Mouse (Mus musculus): ENCODE measurements at regions not wholly inside any gene's neighbourhood (a gene's known extent, or its start where the extent isn't known, plus 50 kb on each side); places are given as distances from the start of the nearest gene placed in this dataset.
A peak's percentile ranks its signal among the peaks of the same experiment; 100 is the strongest.
"Not testable (repeated sequence)": the region's sequence is repeated elsewhere in the genome, so short reads cannot be mapped to it uniquely, and the experiment has no call there.

- no peak for DNase-seq (ENCODE audit: low spot score in 2 of 2)
These were observed 2580.9 kb downstream of the Gm37988 start for GRCm38 (mm10) chr1:7388627-7389026.

GRCm38 (mm10) chr1:7393508-7393907 is 2585.8 kb downstream of the Gm37988 start:
- no peak for DNase-seq (ENCODE audit: low spot score in 2 of 2)

GRCm38 (mm10) chr1:7394161-7394560 is 2586.5 kb downstream of the Gm37988 start:
- no peak for DNase-seq (ENCODE audit: low spot score in 2 of 2)

GRCm38 (mm10) chr1:7395527-7395926 is 2587.8 kb downstream of the Gm37988 start:
- peak; percentile 18 to 26 for DNase-seq (ENCODE audit: low spot score in 2 of 2)

- peak; percentile 32 to 37 for DNase-seq (ENCODE audit: low spot score in 2 of 2)
These were observed 2589.4 kb downstream of the Gm37988 start for GRCm38 (mm10) chr1:7396867-7397806.

GRCm38 (mm10) chr1:7397807-7398446 is 2590.2 kb downstream of the Gm37988 start:
- peak; percentile 98 for DNase-seq (ENCODE audit: low spot score in 2 of 2)

- peak in 1 of 2 experiments; percentile 20 for DNase-seq (ENCODE audit: low spot score in 2 of 2)
These were observed 2591.1 kb downstream of the Gm37988 start for GRCm38 (mm10) chr1:7398678-7399218.

GRCm38 (mm10) chr1:7405651-7406050 is 2598.0 kb downstream of the Gm37988 start:
- not testable (repeated sequence) for DNase-seq (ENCODE audit: low spot score in 2 of 2)

GRCm38 (mm10) chr1:7414444-7414843 is 2606.8 kb downstream of the Gm37988 start:
- DNase-seq (ENCODE audit: low spot score in 2 of 2): no peak

GRCm38 (mm10) chr1:7451660-7452155 is 2644.0 kb downstream of the Gm37988 start:
- DNase-seq (ENCODE audit: low spot score in 2 of 2): no peak

- DNase-seq (ENCODE audit: low spot score in 2 of 2): no peak
These were observed 2647.2 kb downstream of the Gm37988 start for GRCm38 (mm10) chr1:7454931-7455330.

GRCm38 (mm10) chr1:7457895-7458294 is 2650.2 kb downstream of the Gm37988 start:
- DNase-seq (ENCODE audit: low spot score in 2 of 2): no peak

- DNase-seq (ENCODE audit: low spot score in 2 of 2): no peak
These were observed 2686.4 kb downstream of the Gm37988 start for GRCm38 (mm10) chr1:7494096-7494495.

- DNase-seq (ENCODE audit: low spot score in 2 of 2): no peak
These were observed 2691.3 kb downstream of the Gm37988 start for GRCm38 (mm10) chr1:7499042-7499441.

GRCm38 (mm10) chr1:7502363-7502762 is 2694.7 kb downstream of the Gm37988 start:
- DNase-seq (ENCODE audit: low spot score in 2 of 2): no peak

GRCm38 (mm10) chr1:7518791-7519190 is 2711.1 kb downstream of the Gm37988 start:
- DNase-seq (ENCODE audit: low spot score in 2 of 2): no peak

- DNase-seq (ENCODE audit: low spot score in 2 of 2): no peak
These were observed 2725.8 kb downstream of the Gm37988 start for GRCm38 (mm10) chr1:7533506-7533905.

- peak in 1 of 2 experiments; percentile 54 for DNase-seq (ENCODE audit: low spot score in 2 of 2)
These were observed 2727.5 kb downstream of the Gm37988 start for GRCm38 (mm10) chr1:7535191-7535590.

- no peak for DNase-seq (ENCODE audit: low spot score in 2 of 2)
These were observed 2735.8 kb downstream of the Gm37988 start for GRCm38 (mm10) chr1:7543492-7543891.

- DNase-seq (ENCODE audit: low spot score in 2 of 2): no peak
These were observed 2740.6 kb downstream of the Gm37988 start for GRCm38 (mm10) chr1:7548261-7548660.

GRCm38 (mm10) chr1:7574787-7575186 is 2767.1 kb downstream of the Gm37988 start:
- no peak for DNase-seq (ENCODE audit: low spot score in 2 of 2)

GRCm38 (mm10) chr1:7586409-7586808 is 2778.7 kb downstream of the Gm37988 start:
- no peak for DNase-seq (ENCODE audit: low spot score in 2 of 2)

Measured in right cerebral cortex, postnatal 10 days (tissue).